Mouse (Mus musculus) intestine, embryonic 14.5 days (tissue): ENCODE measurements around the gene Diras2. TPM values are rescaled to one million over a fixed set of nuclear protein-coding genes. Genes with fewer than 3 reads are reported as not detected.

Experiments
- ATAC-seq: fragments of 200-750 bp; cut with Nextera tagmentation; replicated peaks from 2 replicates; pipeline ENCODE4 v1.8.0; 2017; ENCODE audit warnings: low read depth, moderate number of reproducible peaks, moderate TSS enrichment, moderate library complexity; ENCODE audit not compliant: low FRiP score, low TSS enrichment
- DNase-seq: peaks from one replicate; pipeline ENCODE4 v3.0.0-alpha.2; 2018; ENCODE audit warnings: low spot score
- H3K27ac ChIP-seq: fragments of 300-500 bp; sonication (generic); 2 replicates; pipeline ENCODE4 v1.5.1; 2014; ENCODE audit warnings: low read depth, mild to moderate bottlenecking, control low read depth
- H3K27me3 ChIP-seq: fragments of 300-500 bp; sonication (generic); replicated peaks from 2 replicates; pipeline ENCODE4 v1.6.1; 2014; ENCODE audit warnings: low read length, control low read depth; ENCODE audit not compliant: control insufficient read depth, insufficient read depth
- H3K36me3 ChIP-seq: fragments of 300-500 bp; sonication (generic); 2 replicates; pipeline ENCODE4 v1.6.1; 2014; ENCODE audit warnings: low read length, control low read depth; ENCODE audit not compliant: control insufficient read depth, insufficient read depth
- H3K4me1 ChIP-seq: fragments of 300-500 bp; sonication (generic); replicated peaks from 2 replicates; pipeline ENCODE4 v1.6.1; 2014; ENCODE audit warnings: low read length, control low read depth, mixed read lengths; ENCODE audit not compliant: control insufficient read depth, insufficient read depth
- H3K4me2 ChIP-seq: fragments of 300-500 bp; sonication (generic); 2 replicates; pipeline ENCODE4 v1.6.1; 2014; ENCODE audit warnings: low read length
- H3K4me3 ChIP-seq: fragments of 300-500 bp; sonication (generic); 2 replicates; pipeline ENCODE4 v1.5.1; 2014; ENCODE audit warnings: low read depth, low read length, control low read depth, mixed read lengths
- H3K9ac ChIP-seq: fragments of 300-500 bp; sonication (generic); 2 replicates; pipeline ENCODE4 v1.6.1; 2014; ENCODE audit warnings: mild to moderate bottlenecking, low read length
- H3K9me3 ChIP-seq: fragments of 300-500 bp; sonication (generic); 2 replicates; pipeline ENCODE4 v1.6.1; 2016; ENCODE audit warnings: low read length, control low read depth; ENCODE audit not compliant: control insufficient read depth
- WGBS: fragments of 180-500 bp; shearing (Covaris S2); extraction: QIAGEN DNeasy Blood & Tissue Kit; methylation state at CpG from one replicate; pipeline ENCODE4 v1.1.7; 2014; 5-methylcytosine and 5-hydroxymethylcytosine counted together
- polyA plus RNA-seq: library from polyadenylated mRNA; unstranded; fragments of >200 nt; fragmentation: Nextera tagmentation; extraction: Ambion mirVana; gene quantifications from 2 replicates; pipeline ENCODE4 v1.2.1, GENCODE M21; 2014

Gene Diras2
- polyA plus RNA-seq, 1 experiment from 2014 or later: 0.58 TPM

DNA sequence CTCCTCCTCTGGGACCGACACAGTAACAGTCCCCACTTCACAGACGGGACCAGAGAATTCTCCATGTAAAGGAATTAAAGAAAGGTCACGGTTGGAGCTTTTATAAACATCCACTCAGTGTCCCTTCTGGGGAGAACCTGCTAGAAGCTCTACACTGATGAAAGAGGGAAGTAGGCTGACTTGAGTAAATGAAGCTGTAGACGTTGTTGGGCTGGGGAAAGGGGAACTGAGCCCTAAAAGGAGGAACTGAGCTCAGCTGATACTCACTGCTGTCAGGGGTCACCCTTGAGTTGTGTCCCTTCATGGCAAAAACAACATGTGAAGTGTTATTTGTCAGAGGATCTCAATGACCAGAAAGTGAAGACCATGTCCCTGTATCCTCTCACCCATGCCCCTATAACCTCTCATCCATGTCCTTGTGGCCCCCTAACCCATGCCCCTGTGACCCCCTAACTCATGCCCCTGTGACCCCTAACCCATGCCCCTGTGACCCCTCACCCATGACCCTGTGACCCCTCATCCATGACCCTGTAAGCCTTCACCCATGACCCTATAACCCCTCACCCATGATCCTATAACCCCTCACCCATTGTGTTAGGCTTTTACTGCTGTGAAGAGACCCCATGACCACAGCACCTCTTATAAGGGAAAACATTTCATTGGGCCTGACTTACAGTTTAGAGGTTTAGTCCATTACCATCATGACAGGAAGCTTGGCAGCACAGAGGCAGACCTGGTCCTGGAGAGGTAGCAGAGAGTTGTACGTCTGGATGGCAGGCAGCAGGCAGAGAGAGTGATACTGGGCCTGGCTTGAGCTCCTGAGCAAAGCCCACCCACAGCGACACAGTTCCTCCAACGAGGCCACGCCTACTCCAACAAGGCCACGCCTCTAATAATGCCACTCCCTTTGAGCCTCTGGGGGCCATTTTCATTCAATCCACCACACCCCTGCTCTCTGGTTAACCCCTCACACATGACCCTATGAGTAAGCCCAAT lies 41.7 kb upstream of the Diras2 start:
- H3K4me2 ChIP-seq: no peak overlapping the region
- H3K36me3 ChIP-seq: no peaks in the 10 kb centered on the region
- H3K9me3 ChIP-seq: no peaks in the 10 kb centered on the region
- ATAC-seq (no peak), DNase-seq (no peak)
- no peaks in the 10 kb centered on the region for H3K27me3 ChIP-seq
- H3K4me1 ChIP-seq: no peaks in the 10 kb centered on the region
- H3K27ac ChIP-seq: no peak overlapping the region
- no peak overlapping the region for H3K9ac ChIP-seq
- 73% methylated on average over 9 of the region's 9 CpGs for WGBS
- H3K4me3 ChIP-seq: no peak overlapping the region

GRCm38 (mm10) chr13:52571591-52572384 lies 40.7 kb upstream of the Diras2 start:
- no peak for DNase-seq
- no peak overlapping the region for H3K4me2 ChIP-seq
- H3K9ac ChIP-seq: no peak overlapping the region
- no peak for ATAC-seq
- H3K9me3 ChIP-seq: no peaks in the 10 kb centered on the region
- no peaks in the 10 kb centered on the region for H3K27me3 ChIP-seq
- H3K27ac ChIP-seq: no peak overlapping the region
- no peaks in the 10 kb centered on the region for H3K4me1 ChIP-seq
- 62% methylated on average over 11 of the region's 11 CpGs for WGBS
- no peak overlapping the region for H3K4me3 ChIP-seq
- H3K36me3 ChIP-seq: no peaks in the 10 kb centered on the region

GRCm38 (mm10) chr13:52570276-52570675 lies 39.2 kb upstream of the Diras2 start:
- WGBS: 92% methylated on average over 9 of the region's 9 CpGs
- no peaks in the 10 kb centered on the region for H3K36me3 ChIP-seq
- no peaks in the 10 kb centered on the region for H3K4me1 ChIP-seq
- H3K4me3 ChIP-seq: no peak overlapping the region
- DNase-seq (no peak), ATAC-seq (no peak)
- H3K4me2 ChIP-seq: no peak overlapping the region
- no peaks in the 10 kb centered on the region for H3K27me3 ChIP-seq
- no peaks in the 10 kb centered on the region for H3K9me3 ChIP-seq
- H3K9ac ChIP-seq: no peak overlapping the region
- H3K27ac ChIP-seq: no peak overlapping the region

GRCm38 (mm10) chr13:52569194-52569769 lies 38.2 kb upstream of the Diras2 start:
- ATAC-seq (no peak), DNase-seq (no peak)
- Histone ChIP-seq H3K4me3 (no peak overlapping the region), H3K27me3 (no peaks in the 10 kb centered on the region), H3K4me1 (no peaks in the 10 kb centered on the region), H3K4me2 (no peak overlapping the region), H3K9ac (no peak overlapping the region), H3K36me3 (no peaks in the 10 kb centered on the region), H3K9me3 (no peaks in the 10 kb centered on the region), H3K27ac (no peak overlapping the region)
- 68% methylated on average over 8 of the region's 8 CpGs for WGBS

DNA sequence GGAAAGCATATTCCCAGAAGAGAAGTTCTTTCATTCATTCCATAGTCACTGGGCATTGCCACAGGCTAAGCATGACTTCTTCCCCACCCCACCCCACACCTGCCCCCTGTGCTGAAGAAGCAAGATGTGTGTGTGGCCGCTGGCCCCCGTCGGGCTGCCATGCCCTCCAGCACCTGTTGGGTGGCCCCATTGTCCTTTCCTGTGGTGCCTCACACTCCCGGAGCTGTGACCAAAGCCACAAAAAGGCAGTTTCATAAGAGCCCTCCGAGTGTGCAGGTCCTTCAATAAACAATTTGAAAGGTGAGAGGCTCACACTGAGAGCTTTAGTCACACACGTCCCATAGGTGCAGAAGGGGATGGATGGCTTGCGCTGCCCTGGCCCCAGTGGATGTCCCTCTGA lies 35.7 kb upstream of the Diras2 start:
- Histone ChIP-seq H3K9ac (no peak overlapping the region), H3K27me3 (no peaks in the 10 kb centered on the region), H3K4me1 (no peaks in the 10 kb centered on the region), H3K36me3 (no peaks in the 10 kb centered on the region), H3K27ac (no peak overlapping the region), H3K9me3 (no peaks in the 10 kb centered on the region), H3K4me3 (no peak overlapping the region), H3K4me2 (no peak overlapping the region)
- no peak for DNase-seq
- no peak for ATAC-seq
- WGBS: 82% methylated on average over 7 of the region's 7 CpGs

GRCm38 (mm10) chr13:52566188-52566760 lies 35.2 kb upstream of the Diras2 start:
- no peak overlapping the region for H3K9ac ChIP-seq
- DNase-seq (no peak), ATAC-seq (no peak)
- no peaks in the 10 kb centered on the region for H3K4me1 ChIP-seq
- no peaks in the 10 kb centered on the region for H3K9me3 ChIP-seq
- no peak overlapping the region for H3K4me2 ChIP-seq
- no peak overlapping the region for H3K4me3 ChIP-seq
- H3K27me3 ChIP-seq: no peaks in the 10 kb centered on the region
- no peak overlapping the region for H3K27ac ChIP-seq
- WGBS: 88% methylated on average over 9 of the region's 9 CpGs
- H3K36me3 ChIP-seq: no peaks in the 10 kb centered on the region

DNA sequence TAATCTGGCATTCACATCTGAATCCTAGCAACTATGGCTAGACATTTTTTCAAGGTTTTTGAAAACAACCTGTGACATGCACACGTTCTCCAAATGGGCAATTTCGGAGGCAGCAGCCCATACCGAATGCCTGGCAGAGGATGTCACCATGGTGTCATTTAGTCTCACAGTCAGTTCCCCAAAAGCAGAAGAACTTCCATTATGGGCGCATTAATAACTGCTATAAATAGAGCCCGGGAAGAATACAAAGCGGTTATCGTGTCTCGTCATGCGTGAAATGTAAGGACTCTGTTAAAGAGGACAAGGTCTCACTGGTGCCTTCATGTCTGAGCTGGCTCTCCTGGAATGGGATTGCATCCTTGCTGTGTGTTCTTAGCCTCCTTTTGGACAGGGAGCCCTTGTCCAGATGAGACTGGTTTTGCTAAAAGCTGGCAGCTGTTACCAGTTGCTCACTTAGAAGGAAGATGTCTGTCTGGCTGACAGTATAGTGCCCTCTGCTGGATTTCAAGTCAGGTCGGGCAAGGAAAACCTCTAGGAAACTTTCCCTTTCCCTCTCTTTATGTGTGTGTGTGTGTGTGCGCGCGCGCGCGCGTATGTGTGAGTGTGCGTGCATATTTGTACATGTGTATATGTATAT lies 34.1 kb upstream of the Diras2 start:
- H3K27ac ChIP-seq: no peak overlapping the region
- H3K27me3 ChIP-seq: no peaks in the 10 kb centered on the region
- H3K4me1 ChIP-seq: no peaks in the 10 kb centered on the region
- H3K4me3 ChIP-seq: no peak overlapping the region
- 86% methylated on average over 18 of the region's 18 CpGs for WGBS
- no peak for DNase-seq
- H3K4me2 ChIP-seq: no peak overlapping the region
- no peaks in the 10 kb centered on the region for H3K36me3 ChIP-seq
- H3K9me3 ChIP-seq: no peaks in the 10 kb centered on the region
- H3K9ac ChIP-seq: no peak overlapping the region
- no peak for ATAC-seq

DNA sequence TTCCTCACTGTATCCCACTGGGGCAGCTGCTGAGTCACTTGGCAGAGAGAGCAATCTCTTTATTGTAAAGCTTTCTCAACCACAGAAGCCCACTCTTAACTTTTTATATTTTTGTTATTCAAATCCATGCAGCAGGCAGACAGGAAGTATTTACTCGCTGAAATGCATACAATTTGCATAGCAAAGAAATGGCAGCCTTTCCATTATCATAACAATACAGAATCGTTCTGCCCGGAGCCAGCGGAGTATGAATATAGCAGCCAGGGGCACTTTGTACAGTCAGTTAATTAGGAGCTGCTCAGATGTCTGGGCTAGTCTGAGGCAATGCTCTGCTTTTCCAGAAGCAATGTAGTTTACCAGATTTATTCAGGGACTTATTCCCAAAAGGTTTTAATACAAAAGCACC lies 31.1 kb upstream of the Diras2 start:
- Histone ChIP-seq H3K9me3 (no peaks in the 10 kb centered on the region), H3K4me2 (no peak overlapping the region), H3K27me3 (no peaks in the 10 kb centered on the region), H3K4me3 (no peak overlapping the region), H3K27ac (no peak overlapping the region), H3K36me3 (no peaks in the 10 kb centered on the region), H3K9ac (no peak overlapping the region), H3K4me1 (no peaks in the 10 kb centered on the region)
- no peak for ATAC-seq
- 52% methylated on average over 4 of the region's 4 CpGs for WGBS
- DNase-seq: no peak
